Mouse (Mus musculus) left cerebral cortex, adult 8-10 months (tissue): ENCODE measurements around the gene Tm2d3. TPM values are rescaled to one million over a fixed set of nuclear protein-coding genes. Genes with fewer than 3 reads are reported as not detected.

Experiments used
- DNase-seq, 2 experiments: peaks; one replicate each; pipeline ENCODE4 v3.0.0; 2022; ENCODE audit warnings: low spot score in 2 of 2
- total RNA-seq, 4 experiments: library from RNA; stranded (reverse); gene quantifications; 2 replicates each; pipeline ENCODE4 v1.2.4; 2022

Tm2d3 gene
- total RNA-seq, result 10 to 100 TPM; 47.5 to 64.0 (median 58.3) TPM

DNA sequence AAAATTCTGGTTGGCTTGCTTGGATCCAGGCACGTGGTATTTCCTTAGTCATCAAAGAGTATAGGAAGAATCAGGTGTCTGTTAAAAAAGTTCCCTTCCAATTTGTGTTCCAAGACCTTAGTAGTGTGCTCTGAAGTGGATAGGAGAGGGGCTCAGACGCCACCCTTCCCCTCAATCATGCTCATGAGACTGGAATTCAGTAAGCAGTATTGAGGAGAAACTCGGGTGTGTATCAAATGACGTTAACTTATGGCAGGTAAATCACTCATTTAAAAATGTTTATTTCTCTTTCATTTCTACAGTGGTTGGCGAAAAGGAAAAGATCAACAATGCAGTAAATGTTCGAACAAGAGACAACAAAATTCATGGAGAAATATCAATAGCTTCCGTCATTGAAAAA, at the start of gene Tm2d3:
TSS of gene Tm2d3 (plus strand) at position 301 of the 400 bp plus-strand sequence.
- no peak for DNase-seq

GRCm38 (mm10) chr7:65642371-65643304, 48.3 kb upstream of the Tm2d3 start:
- DNase-seq, result no peak

DNA sequence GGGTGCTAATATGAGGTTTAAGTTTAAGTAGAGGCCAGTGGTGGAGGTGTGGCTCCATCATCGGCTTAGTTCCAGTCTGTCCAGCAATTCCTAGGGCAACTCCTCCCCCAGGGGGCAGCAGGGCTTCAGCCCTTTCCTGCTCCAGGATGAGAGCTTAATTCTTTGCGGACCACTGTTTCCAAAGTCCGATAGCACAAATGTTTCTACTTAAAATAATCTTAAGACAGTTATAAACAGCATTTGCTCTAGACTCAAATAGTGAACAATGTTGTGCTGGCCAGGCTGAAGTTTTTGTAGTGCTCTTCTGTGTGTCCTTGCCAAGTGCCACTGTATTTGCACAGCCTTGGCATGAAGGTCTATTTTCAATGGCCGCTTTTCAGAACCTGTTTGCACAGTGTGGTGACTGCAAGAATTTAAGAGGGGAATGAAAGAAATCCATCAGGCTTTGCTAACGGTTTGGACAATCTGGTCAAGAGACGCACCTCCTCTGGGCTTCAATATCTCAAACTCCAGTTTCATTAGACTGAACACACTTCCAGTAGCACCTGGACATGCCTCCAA, 47.0 kb upstream of the Tm2d3 start:
- DNase-seq, result no peak

DNA sequence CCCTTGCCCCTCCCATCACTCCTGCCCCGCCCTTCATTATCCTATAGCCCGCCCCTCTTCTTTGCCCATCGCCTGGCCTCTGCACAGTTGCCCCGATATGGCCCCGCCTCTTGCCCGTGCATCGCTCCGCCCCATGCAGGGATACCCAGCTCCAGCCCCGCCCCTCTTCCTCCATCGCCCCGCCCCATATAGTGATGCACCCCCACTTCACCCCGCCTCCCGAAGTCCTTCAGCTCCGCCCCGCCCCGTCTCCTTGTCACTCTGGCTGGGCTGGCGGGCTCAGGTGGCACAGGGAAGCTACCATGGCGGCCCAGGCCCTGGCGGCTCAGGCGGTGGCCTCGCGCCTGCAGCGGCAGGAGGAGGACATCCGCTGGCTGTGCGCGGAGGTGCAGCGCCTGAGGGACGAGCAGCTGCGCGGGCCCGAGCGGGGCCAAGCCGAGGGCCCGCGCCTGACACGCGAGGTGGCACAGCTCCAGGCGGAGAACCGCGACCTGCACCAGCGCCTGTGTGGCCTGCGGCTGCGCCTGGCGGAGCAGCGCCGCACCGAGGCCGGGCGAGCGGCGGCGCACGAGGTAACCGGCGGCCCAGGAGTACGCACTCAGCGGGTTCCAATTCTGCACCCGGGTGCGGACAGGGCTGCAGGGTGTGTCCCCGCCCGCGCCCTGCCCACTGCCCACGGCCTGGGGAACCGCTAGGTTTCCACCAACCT, 46.2 kb upstream of the Tm2d3 start, which contains the start of gene Tarsl2:
TSS of gene Tarsl2 (plus strand) at position 256 of the 709 bp plus-strand sequence.
- peak; percentile 86 to 94 for DNase-seq

DNA sequence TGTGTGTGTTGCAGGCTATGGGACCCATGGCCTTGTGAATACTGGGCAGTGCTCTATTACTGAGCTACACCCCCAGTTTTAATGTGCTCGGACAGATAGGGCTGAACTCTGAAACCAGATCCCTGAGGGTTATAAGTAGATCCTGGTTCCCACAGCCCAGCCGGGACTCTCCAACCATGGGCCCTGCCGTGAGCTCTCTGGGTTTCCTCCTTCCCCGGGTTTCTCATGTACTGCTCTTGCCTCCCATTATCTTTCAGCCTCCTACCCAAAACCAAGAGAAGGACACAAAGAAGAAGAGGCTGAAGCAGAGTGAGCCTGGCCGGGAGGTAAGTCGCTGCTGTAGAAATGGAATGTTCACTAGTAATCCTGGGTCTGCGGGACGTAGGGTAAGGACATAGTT, 45.0 kb upstream of the Tm2d3 start:
- DNase-seq, result no peak

DNA sequence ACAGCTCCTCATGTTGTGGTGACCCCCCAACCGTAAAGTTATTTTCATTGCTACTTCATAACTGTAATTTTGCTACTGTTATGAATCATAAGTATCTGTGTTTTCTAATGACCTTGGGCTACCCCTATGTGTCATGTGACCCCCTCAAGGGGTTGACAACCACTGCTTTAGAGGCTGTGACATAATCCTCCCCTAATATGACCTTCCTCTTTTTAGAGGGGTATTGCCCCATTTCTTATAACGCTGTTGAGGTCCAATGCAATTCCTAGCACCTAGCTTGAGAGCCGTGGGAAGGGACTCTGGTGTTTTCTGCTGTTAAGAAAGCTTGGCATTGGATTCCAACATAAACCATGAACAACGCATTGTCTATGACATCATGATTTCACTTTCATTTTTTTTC, 40.3 kb upstream of the Tm2d3 start:
- no peak for DNase-seq

DNA sequence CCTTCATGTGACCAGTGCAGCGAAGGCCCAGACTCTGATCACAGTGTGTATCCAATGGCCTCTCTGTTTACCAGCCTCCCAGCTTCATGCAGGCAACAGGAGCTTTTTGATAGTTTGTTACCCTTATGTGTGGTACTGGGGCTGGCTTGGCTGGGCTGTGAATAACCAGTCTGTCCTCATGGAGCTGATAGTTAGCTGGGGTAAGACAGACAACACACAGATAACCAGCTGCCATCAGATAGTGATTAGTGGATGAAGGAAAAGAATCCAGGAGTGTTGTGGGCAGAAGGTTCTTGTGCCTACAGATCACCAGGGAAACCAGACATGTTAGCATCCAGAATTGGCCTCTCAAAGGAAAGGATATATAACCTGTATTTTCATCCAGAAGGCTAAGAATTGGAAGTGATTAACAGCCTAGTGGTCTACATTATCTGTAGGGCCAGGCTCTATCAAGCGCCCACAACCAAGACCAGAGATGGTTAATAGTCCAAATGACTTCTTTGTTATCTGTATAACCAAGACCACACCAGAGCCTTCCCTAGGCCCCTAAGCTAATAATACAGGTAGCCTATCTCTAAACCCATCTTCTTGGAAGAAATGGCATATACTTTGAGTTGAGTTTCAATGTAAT, 33.4 kb upstream of the Tm2d3 start:
- no peak for DNase-seq

GRCm38 (mm10) chr7:65663225-65663790, 27.7 kb upstream of the Tm2d3 start:
- DNase-seq, result no peak

DNA sequence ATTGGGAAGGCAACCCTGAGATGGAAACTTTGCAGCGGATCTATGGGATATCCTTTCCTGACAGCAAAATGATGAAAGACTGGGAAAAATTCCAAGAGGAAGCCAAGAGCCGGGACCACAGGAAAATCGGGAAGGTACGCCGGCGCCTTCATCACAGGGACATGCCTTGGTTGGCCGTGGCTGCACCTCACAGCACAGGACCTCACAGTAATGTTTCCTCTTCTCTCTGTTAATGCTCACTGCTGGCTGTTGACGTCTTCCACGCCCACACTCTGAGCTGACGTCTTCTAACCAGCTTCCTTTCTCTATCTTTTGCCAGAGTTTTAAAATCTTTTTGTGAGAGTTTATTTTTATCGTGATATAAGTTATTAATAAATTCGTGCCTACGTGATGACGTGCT, 27.1 kb upstream of the Tm2d3 start:
- no peak for DNase-seq

GRCm38 (mm10) chr7:65667491-65667890, 23.5 kb upstream of the Tm2d3 start:
- DNase-seq, result no peak

DNA sequence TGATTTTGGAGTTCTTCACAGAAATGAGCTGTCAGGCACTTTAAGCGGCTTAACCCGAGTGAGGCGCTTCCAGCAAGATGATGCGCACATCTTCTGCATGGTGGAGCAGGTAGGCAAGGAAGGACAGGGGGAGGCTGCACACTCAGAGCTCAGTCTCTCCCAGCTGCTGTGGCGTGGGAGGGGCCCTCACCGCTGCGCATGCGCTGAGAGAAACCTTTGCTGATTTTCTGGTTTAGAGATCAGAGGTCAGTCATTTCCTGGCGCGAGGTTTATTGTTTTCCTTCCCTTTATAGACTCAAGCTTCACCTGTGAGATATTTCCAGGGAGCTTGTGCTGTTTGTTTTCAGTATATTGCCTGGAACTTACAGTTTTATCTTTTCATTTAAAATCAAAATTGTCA, 12.9 kb upstream of the Tm2d3 start:
- no peak for DNase-seq

GRCm38 (mm10) chr7:65678900-65679595, 11.9 kb upstream of the Tm2d3 start:
- no peak for DNase-seq

DNA sequence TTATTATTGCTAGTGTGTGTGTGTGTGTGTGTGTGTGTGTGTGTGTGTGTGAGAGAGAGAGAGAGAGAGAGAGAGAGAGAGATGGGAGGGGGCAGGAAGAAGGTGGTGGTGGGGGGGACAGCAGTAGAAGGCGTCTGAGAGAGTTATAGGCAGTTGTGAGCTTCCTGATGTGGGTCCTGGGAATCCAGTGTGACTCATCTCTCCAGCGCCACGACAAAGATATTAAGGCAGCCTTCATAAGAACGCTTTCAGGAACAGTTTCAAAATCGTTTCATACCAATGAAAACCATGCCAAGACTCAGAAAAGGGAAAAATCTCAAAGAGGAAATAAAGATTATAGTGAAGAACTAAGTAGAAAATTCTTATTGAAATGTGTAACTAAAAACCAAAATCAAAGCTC, 9.8 kb upstream of the Tm2d3 start:
- no peak for DNase-seq

GRCm38 (mm10) chr7:65684256-65684835, 6.6 kb upstream of the Tm2d3 start:
- DNase-seq, result no peak

GRCm38 (mm10) chr7:65686664-65687063, 4.3 kb upstream of the Tm2d3 start:
- DNase-seq, result no peak

DNA sequence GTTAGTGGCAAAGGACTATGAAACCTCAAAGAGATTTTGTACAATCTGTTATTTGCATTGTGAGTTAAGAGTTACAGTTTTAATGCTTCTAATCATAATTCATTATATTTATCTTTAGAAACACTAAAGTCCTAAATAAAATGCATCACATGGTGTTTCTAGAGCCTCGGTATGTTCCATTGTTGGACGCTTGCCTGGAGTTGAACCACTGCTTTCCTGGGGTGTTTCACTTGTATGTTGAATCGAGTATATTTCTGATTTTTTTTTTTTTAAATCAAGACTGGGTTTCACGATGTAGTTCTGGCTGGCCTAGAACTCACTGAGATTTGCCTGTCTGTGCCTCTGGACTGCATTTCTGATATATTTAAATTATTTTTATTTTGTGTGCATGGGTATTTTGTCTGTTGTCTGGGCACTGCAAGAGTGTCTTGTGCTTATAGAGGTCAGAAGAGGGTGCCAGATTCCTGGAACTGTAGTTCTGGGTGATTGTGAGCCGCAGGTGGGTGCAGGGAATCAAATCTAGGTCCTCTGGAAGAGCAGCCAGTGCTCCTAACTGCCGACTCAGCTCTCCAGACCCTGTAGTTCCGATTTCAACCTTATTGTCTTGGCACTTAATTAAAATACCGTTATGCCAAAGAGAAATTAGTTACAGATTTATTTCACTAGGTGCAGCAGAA, 1.1 kb downstream of the Tm2d3 start:
- DNase-seq, result no peak

DNA sequence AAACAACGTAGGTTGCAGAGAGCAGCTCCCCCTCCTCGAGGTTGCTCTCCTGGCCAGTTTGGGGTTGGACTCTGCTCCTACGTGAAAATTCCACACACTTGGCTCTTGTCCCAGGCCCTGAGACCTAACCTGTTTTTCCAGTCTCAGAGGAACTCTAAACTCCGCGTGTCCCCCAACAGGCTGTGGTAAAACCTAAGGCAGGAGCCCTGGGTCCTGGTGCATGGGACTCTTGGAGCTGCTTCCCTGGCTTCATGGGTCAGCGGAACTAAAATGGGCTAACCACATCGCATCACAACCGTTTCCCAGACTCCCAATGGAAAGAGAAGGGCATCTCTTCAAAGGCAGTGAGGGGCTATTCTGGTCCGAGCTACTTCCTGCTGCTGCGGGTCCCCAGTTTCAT, 1.9 kb downstream of the Tm2d3 start:
- no peak for DNase-seq

- DNase-seq, result peak; percentile 72 to 79
Observed at GRCm38 (mm10) chr7:65693301-65693821, 2.4 kb downstream of the Tm2d3 start.

- no peak for DNase-seq
Observed at GRCm38 (mm10) chr7:65696450-65696849, 5.5 kb downstream of the Tm2d3 start.

DNA sequence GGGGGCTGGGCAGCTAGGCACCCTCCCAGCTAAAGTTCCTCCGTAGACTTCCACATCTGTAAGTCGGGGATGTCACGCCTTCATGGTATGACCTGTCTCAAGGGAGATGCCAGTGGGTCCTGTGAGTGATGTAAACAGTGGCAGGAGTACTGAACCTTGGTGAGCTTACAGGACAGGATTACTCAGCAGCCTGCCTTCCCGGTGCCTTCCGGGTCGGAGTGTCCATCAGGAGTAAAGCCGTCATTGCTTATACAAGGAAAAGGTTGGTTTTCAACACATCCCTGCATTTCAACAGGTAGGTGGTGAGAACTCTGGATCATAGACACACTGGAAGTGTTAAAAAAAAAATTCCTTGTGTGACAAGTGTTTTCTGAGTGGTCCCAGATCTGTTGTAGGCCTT, 11.1 kb downstream of the Tm2d3 start:
- DNase-seq, result no peak
